Mouse (Mus musculus) forebrain, embryonic 15.5 days (tissue): Measurements from ENCODE around the gene Pigf. TPM values are rescaled to one million over a fixed set of nuclear protein-coding genes. Genes with fewer than 3 reads are reported as not detected.

ENCODE experiments used
- ATAC-seq: fragments of 200-750 bp; cut with Nextera tagmentation; replicated peaks from 2 replicates; pipeline ENCODE4 v1.8.0; 2017; ENCODE audit warnings: mild to moderate bottlenecking, moderate TSS enrichment, moderate library complexity
- H3K27ac ChIP-seq: fragments of 300-500 bp; sonication (generic); replicated peaks from 2 replicates; pipeline ENCODE4 v1.5.1; 2015; ENCODE audit warnings: mild to moderate bottlenecking, inconsistent platforms
- H3K27me3 ChIP-seq: fragments of 300-500 bp; sonication (generic); 2 replicates; pipeline ENCODE4 v1.6.1; 2015; ENCODE audit warnings: inconsistent platforms
- H3K36me3 ChIP-seq: fragments of 300-500 bp; sonication (generic); 2 replicates; pipeline ENCODE4 v1.6.1; 2015; ENCODE audit warnings: mild to moderate bottlenecking, inconsistent platforms
- H3K4me1 ChIP-seq: fragments of 300-500 bp; sonication (generic); 2 replicates; pipeline ENCODE4 v1.6.1; 2015; ENCODE audit warnings: inconsistent platforms
- H3K4me2 ChIP-seq: fragments of 300-500 bp; sonication (generic); replicated peaks from 2 replicates; pipeline ENCODE4 v1.6.1; 2015; ENCODE audit warnings: mild to moderate bottlenecking, inconsistent platforms
- H3K4me3 ChIP-seq: fragments of 300-500 bp; sonication (generic); 2 replicates; pipeline ENCODE4 v1.5.1; 2015; ENCODE audit warnings: mild to moderate bottlenecking, inconsistent platforms
- H3K9ac ChIP-seq: fragments of 300-500 bp; sonication (generic); replicated peaks from 2 replicates; pipeline ENCODE4 v1.6.1; 2015; ENCODE audit warnings: mild to moderate bottlenecking, inconsistent platforms
- H3K9me3 ChIP-seq: fragments of 300-500 bp; sonication (generic); 2 replicates; pipeline ENCODE4 v1.6.1; 2016; ENCODE audit warnings: inconsistent platforms
- WGBS: fragments of 180-500 bp; shearing (Covaris S2); methylation state at CpG from one replicate; pipeline ENCODE4 v1.1.7; 2015; ENCODE audit warnings: mixed read lengths; 5-methylcytosine and 5-hydroxymethylcytosine counted together
- polyA plus RNA-seq: library from polyadenylated mRNA; unstranded; fragments of >200 nt; fragmentation: Nextera tagmentation; extraction: Ambion mirVana; gene quantifications from 2 replicates; pipeline ENCODE4 v1.2.1, GENCODE M21; 2015

Pigf gene
- polyA plus RNA-seq, 1 experiment from 2014 or later, result 33.0 TPM

- Histone ChIP-seq H3K27ac (no peak overlapping the region), H3K27me3 (no peaks in the 10 kb centered on the region), H3K36me3 (no peaks in the 10 kb centered on the region), H3K4me2 (no peak overlapping the region), H3K4me1 (0 out of 2 replicates have a peak, but pooled peaks cover 3% of the 10 kb centered on the region), H3K4me3 (no peak overlapping the region), H3K9ac (no peak overlapping the region), H3K9me3 (no peaks in the 10 kb centered on the region)
- no peak for ATAC-seq
- WGBS, result 73% methylated on average over 5 of the region's 5 CpGs
Measured at GRCm38 (mm10) chr17:87053921-87054320, 28.7 kb upstream of the Pigf start.

- WGBS, result 85% methylated on average over 1 of the region's 1 CpGs
Measured at GRCm38 (mm10) chr17:87052432-87052831, 27.2 kb upstream of the Pigf start.

GRCm38 (mm10) chr17:87051652-87052051, 26.4 kb upstream of the Pigf start:
- no peaks in the 10 kb centered on the region for H3K4me1 ChIP-seq
- no peak overlapping the region for H3K9ac ChIP-seq
- 93% methylated on average over 1 of the region's 1 CpGs for WGBS
- no peak for ATAC-seq
- no peak overlapping the region for H3K4me3 ChIP-seq
- no peak overlapping the region for H3K4me2 ChIP-seq
- H3K27me3 ChIP-seq, result no peaks in the 10 kb centered on the region
- no peaks in the 10 kb centered on the region for H3K9me3 ChIP-seq
- H3K27ac ChIP-seq, result no peak overlapping the region
- no peaks in the 10 kb centered on the region for H3K36me3 ChIP-seq

More at GRCm38 (mm10) chr17:87052432-87052831, 27.2 kb upstream of the Pigf start:
- ATAC-seq, result no peak
- Histone ChIP-seq H3K4me2 (no peak overlapping the region), H3K4me3 (no peak overlapping the region), H3K36me3 (no peaks in the 10 kb centered on the region), H3K27me3 (no peaks in the 10 kb centered on the region), H3K9me3 (no peaks in the 10 kb centered on the region), H3K27ac (no peak overlapping the region), H3K9ac (no peak overlapping the region), H3K4me1 (no peaks in the 10 kb centered on the region)

GRCm38 (mm10) chr17:87050469-87051175, 25.4 kb upstream of the Pigf start:
- Histone ChIP-seq H3K4me1 (no peaks in the 10 kb centered on the region), H3K36me3 (no peaks in the 10 kb centered on the region), H3K4me3 (no peak overlapping the region), H3K9me3 (no peaks in the 10 kb centered on the region), H3K27ac (no peak overlapping the region), H3K9ac (no peak overlapping the region), H3K4me2 (no peak overlapping the region), H3K27me3 (no peaks in the 10 kb centered on the region)
- peak; percentile 78; the same call in 1 of the 2 replicates for ATAC-seq
- WGBS, result 29% methylated on average over 9 of the region's 9 CpGs

- H3K4me1 ChIP-seq, result no peaks in the 10 kb centered on the region
- no peak overlapping the region for H3K4me2 ChIP-seq
- H3K36me3 ChIP-seq, result no peaks in the 10 kb centered on the region
- ATAC-seq, result no peak
- H3K9me3 ChIP-seq, result no peaks in the 10 kb centered on the region
- H3K27ac ChIP-seq, result no peak overlapping the region
- 63% methylated on average over 5 of the region's 5 CpGs for WGBS
- H3K9ac ChIP-seq, result no peak overlapping the region
- H3K27me3 ChIP-seq, result no peaks in the 10 kb centered on the region
- no peak overlapping the region for H3K4me3 ChIP-seq
Measured at GRCm38 (mm10) chr17:87049696-87050095, 24.5 kb upstream of the Pigf start.

- 0 out of 2 replicates have a peak, but pooled peaks cover 5% of the 10 kb centered on the region for H3K4me1 ChIP-seq
- no peaks in the 10 kb centered on the region for H3K27me3 ChIP-seq
- no peaks in the 10 kb centered on the region for H3K9me3 ChIP-seq
- ATAC-seq, result no peak
- H3K4me3 ChIP-seq, result no peak overlapping the region
- no peak overlapping the region for H3K27ac ChIP-seq
- no peak overlapping the region for H3K9ac ChIP-seq
- no peak overlapping the region for H3K4me2 ChIP-seq
- no peaks in the 10 kb centered on the region for H3K36me3 ChIP-seq
- WGBS, result 79% methylated on average over 8 of the region's 8 CpGs
Measured at GRCm38 (mm10) chr17:87044796-87045195, 19.6 kb upstream of the Pigf start.

GRCm38 (mm10) chr17:87044364-87044763, 19.2 kb upstream of the Pigf start:
- H3K4me2 ChIP-seq, result no peak overlapping the region
- H3K9me3 ChIP-seq, result no peaks in the 10 kb centered on the region
- H3K4me3 ChIP-seq, result no peak overlapping the region
- ATAC-seq, result peak; percentile 74
- H3K9ac ChIP-seq, result no peak overlapping the region
- H3K27ac ChIP-seq, result no peak overlapping the region
- H3K4me1 ChIP-seq, result 0 out of 2 replicates have a peak, but pooled peaks cover 5% of the 10 kb centered on the region
- no peaks in the 10 kb centered on the region for H3K36me3 ChIP-seq
- WGBS, result 1% methylated on average over 15 of the region's 15 CpGs
- no peaks in the 10 kb centered on the region for H3K27me3 ChIP-seq

- H3K4me2 ChIP-seq, result 0 out of 2 replicates have a peak overlapping the region, but pooled peaks have one; percentile 7
- no peak overlapping the region for H3K27ac ChIP-seq
- H3K27me3 ChIP-seq, result no peaks in the 10 kb centered on the region
- no peak overlapping the region for H3K9ac ChIP-seq
- H3K4me3 ChIP-seq, result no peak overlapping the region
- peaks cover 6% of the 10 kb centered on the region; the same call in 1 of the 2 replicates for H3K36me3 ChIP-seq
- 56% methylated on average over 19 of the region's 19 CpGs for WGBS
- H3K9me3 ChIP-seq, result no peaks in the 10 kb centered on the region
- 0 out of 2 replicates have a peak, but pooled peaks cover 5% of the 10 kb centered on the region for H3K4me1 ChIP-seq
- ATAC-seq, result no peak; the same call in 1 of the 2 replicates
Measured at GRCm38 (mm10) chr17:87041739-87042138, 16.5 kb upstream of the Pigf start.

- no peak for ATAC-seq
- H3K9me3 ChIP-seq, result no peaks in the 10 kb centered on the region
- H3K27ac ChIP-seq, result no peak overlapping the region
- no peak overlapping the region for H3K4me2 ChIP-seq
- H3K4me3 ChIP-seq, result no peak overlapping the region
- peaks cover 25% of the 10 kb centered on the region for H3K36me3 ChIP-seq
- 90% methylated on average over 5 of the region's 5 CpGs for WGBS
- 0 out of 2 replicates have a peak, but pooled peaks cover 5% of the 10 kb centered on the region for H3K4me1 ChIP-seq
- no peak overlapping the region for H3K9ac ChIP-seq
- H3K27me3 ChIP-seq, result no peaks in the 10 kb centered on the region
Measured at GRCm38 (mm10) chr17:87038496-87038895, 13.3 kb upstream of the Pigf start.

GRCm38 (mm10) chr17:87036141-87037073, 11.2 kb upstream of the Pigf start:
- H3K4me3 ChIP-seq, result no peak overlapping the region
- 64% methylated on average over 10 of the region's 10 CpGs for WGBS
- H3K9ac ChIP-seq, result no peak overlapping the region
- no peak overlapping the region for H3K4me2 ChIP-seq
- H3K27ac ChIP-seq, result no peak overlapping the region
- H3K9me3 ChIP-seq, result no peaks in the 10 kb centered on the region
- no peak for ATAC-seq
- no peaks in the 10 kb centered on the region for H3K27me3 ChIP-seq
- H3K4me1 ChIP-seq, result 0 out of 2 replicates have a peak, but pooled peaks cover under 1% of the 10 kb centered on the region
- peaks cover 34% of the 10 kb centered on the region for H3K36me3 ChIP-seq

GRCm38 (mm10) chr17:87024491-87025242, 539 bp downstream of the Pigf start:
- peak overlapping the region; percentile 99 for H3K4me3 ChIP-seq
- peaks cover 10% of the 10 kb centered on the region for H3K36me3 ChIP-seq
- no peaks in the 10 kb centered on the region for H3K27me3 ChIP-seq
- H3K9me3 ChIP-seq, result no peaks in the 10 kb centered on the region
- H3K4me1 ChIP-seq, result peaks cover 19% of the 10 kb centered on the region
- WGBS, result 2% methylated on average over 55 of the region's 55 CpGs
- ATAC-seq, result peak; percentile 83
- H3K9ac ChIP-seq, result peak overlapping the region; percentile 76
- H3K27ac ChIP-seq, result no peak overlapping the region
- peak overlapping the region; percentile 96 for H3K4me2 ChIP-seq
